Mouse (Mus musculus) megakaryocyte, embryonic 14.5 days (primary cell): ENCODE results near the gene Zmym4. TPM values are rescaled to one million over a fixed set of nuclear protein-coding genes. Genes with fewer than 3 reads are reported as not detected.
"Not testable (repeated sequence)": the region's sequence is repeated elsewhere in the genome, so short reads cannot be mapped to it uniquely, and the experiment has no call there.

Source experiments
- H3K27me3 ChIP-seq: replicated peaks from 2 replicates; pipeline ENCODE3; 2012; ENCODE audit warnings: inconsistent platforms
- H3K36me3 ChIP-seq: replicated peaks from 2 replicates; pipeline ENCODE3; 2012; ENCODE audit warnings: low read length, inconsistent platforms, mixed read lengths
- H3K4me1 ChIP-seq: 2 replicates; pipeline ENCODE4 v1.6.1; 2012; ENCODE audit warnings: inconsistent platforms
- H3K4me3 ChIP-seq: replicated peaks from 2 replicates; pipeline ENCODE3; 2012; ENCODE audit warnings: moderate library complexity, mild to moderate bottlenecking, inconsistent platforms
- H3K9me3 ChIP-seq: 2 replicates; pipeline ENCODE4 v1.6.1; 2012; ENCODE audit warnings: inconsistent platforms
- FLI1 ChIP-seq: IDR thresholded peaks from 2 replicates; pipeline ENCODE4 v1.6.1; 2012; ENCODE audit warnings: low read length, inconsistent platforms, mixed read lengths
- GATA1 ChIP-seq: IDR thresholded peaks from 3 replicates; pipeline ENCODE4 v1.6.1; 2012; ENCODE audit warnings: mixed read lengths, low read length, inconsistent platforms, borderline replicate concordance
- polyA plus RNA-seq: library from polyadenylated mRNA; stranded (reverse); fragments of >175 nt; gene quantifications from 2 replicates; pipeline ENCODE4 v1.2.3, GENCODE M21; 2012; ENCODE audit warnings: low replicate concordance; ENCODE audit not compliant: insufficient read depth

The Zmym4 gene
- 0.69 TPM in 1 of 2 replicates, not detected in the other for polyA plus RNA-seq

DNA sequence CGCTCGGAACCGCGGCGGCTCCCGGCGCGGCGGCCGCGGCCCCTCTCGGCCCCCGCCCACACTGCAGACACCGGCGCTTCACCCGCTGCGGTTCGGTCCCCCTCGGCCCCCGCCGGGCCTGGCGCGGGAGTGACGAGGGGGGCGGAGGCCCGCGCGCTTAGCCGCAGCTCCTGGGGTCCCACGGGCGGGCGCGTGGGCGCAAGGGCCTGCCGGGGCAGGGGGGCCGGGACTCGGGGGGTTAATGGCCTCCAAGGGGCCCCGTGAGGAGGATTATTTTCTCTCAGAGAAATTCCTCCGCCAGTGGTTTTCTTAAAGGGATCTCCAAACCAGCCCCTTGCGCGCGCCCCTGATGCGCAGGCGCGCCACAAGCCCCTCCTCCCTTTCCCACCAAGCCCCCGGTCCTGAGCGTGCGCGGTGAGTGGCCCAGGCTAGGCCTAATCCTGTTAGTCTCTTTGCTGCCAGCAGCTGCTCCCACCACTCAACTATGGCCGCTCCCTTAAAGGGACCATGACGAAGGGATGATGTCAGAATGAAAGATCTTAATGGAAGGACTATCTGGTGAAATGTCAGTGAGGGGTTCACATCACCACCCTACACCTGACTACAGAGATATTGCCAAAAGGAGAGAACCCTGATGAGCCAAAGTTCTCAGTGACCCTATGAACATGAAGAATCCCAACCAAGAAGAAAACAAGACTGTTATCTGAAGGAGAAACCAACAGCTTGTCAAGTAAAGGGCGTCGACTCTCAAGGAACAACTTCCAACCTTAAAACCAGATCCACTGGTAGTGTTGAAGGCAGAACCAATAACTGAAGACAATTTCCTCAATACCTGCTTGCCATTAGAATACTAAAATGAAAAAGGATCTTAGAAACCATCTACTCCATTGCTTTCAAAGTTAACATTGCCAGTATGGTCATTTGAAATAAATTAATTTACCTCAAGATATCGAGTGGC, at the start of gene Zmym4:
Gene Zmym4, minus strand, starts transcription at position 272 of the 958 bp plus-strand sequence.
- peaks cover 2% of the 10 kb centered on the region for H3K27me3 ChIP-seq
- H3K4me3 ChIP-seq = peak within 1 kb of the TSS; percentile 94
- peaks cover 4% of the 10 kb centered on the region for H3K36me3 ChIP-seq
- H3K4me1 ChIP-seq = peaks cover 18% of the 10 kb centered on the region
- no peak for TF ChIP-seq GATA1
- no peak for TF ChIP-seq FLI1
- H3K9me3 ChIP-seq = no peaks in the 10 kb centered on the region

DNA sequence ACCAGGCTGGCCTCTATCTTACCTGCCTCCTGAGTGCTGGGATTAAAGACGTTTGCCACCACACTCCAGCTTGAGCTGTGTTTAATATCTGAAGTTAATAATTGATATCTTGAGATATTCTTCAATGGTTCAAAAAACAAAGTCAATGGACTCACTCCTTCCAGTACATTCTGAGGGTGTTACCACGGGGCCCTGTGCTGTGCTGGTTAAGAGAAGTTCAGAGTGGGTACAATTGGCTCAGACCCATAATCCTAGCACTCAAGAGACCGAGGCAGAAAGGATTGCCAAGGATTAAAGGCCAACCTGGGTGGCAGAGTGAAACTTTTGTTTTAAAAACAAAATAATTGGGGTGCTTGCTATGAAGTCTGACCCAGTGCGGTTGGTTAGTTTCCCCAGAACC, 48.4 kb upstream of the Zmym4 start:
- no peak for TF ChIP-seq FLI1
- no peak for TF ChIP-seq GATA1

DNA sequence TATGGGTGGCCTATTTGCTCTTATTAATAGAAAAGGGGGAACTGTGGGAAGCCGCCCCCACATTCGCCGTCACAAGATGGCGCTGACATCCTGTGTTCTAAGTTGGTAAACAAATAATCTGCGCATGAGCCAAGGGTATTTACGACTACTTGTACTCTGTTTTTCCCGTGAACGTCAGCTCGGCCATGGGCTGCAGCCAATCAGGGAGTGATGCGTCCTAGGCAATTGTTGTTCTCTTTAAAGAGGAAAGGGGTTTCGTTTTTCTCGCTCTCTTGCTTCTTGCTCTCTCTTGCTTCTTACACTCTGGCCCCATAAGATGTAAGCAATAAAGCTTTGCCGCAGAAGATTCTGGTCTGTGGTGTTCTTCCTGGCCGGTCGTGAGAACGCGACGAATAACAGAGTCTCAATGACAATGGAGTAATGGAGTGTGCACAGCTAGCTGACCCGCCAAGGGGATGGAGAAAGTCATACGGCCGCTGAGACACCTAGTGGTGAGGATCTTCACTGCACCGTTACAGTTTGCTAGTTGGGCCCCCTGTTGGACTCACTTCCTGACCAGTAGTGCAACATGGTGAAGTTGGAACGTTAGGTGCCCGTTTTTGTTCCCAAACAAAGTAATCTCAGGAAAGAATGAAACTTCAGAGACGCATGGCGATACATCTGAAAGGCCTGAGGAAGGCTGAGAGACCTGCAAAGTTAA, 47.5 kb upstream of the Zmym4 start:
- H3K36me3 ChIP-seq, H3K9me3 ChIP-seq, H3K27me3 ChIP-seq, H3K4me3 ChIP-seq: not testable (repeated sequence)
- peaks cover 15% of the 10 kb centered on the region for H3K4me1 ChIP-seq

More for the DNA sequence above, 48.4 kb upstream of the Zmym4 start:
- Histone ChIP-seq H3K27me3 (no peaks in the 10 kb centered on the region), H3K9me3 (no peaks in the 10 kb centered on the region), H3K36me3 (no peaks in the 10 kb centered on the region), H3K4me3 (no peak overlapping the region), H3K4me1 (peaks cover 15% of the 10 kb centered on the region)

DNA sequence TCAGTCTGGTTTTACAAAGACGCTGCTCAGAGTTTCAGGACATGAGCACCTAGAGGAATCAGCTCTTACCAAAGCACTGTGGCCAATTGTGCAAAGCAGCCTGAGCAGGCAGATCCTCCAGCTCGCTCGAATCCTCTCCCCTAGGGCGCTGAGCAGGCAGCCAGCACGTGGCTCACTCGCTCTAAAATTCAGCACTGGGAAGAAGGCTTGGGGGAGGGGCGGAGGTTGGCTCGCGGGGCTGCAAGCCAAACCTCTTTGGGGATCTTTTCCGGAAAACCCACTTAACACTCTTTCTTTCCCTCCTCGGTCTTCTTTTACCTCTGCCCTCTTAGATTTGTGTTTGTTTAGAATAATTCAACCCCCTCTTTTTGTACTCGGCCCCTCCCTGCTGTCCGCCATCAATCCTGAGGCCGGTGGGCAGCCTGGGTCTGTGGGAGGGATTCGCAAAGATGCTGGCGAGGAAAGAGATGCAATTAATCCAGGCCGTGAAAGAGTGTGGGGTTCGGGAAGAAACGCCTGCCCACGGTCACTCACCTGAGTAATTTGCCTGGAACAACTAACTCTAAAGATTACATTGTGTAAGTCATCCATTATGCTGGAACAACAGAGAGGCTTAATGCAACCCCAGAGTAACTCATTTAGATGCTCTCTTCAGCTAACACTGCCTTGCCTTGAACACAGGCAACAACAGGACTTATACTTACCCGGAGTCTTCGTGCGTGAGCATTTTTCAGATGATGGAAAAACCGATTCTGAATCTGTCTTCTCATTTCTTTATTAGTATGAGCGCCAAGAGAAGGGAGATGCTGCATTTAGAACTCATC, 37.4 kb upstream of the Zmym4 start:
- Histone ChIP-seq H3K36me3 (no peaks in the 10 kb centered on the region), H3K9me3 (no peaks in the 10 kb centered on the region), H3K4me3 (peak overlapping the region; percentile 71), H3K4me1 (peaks cover 13% of the 10 kb centered on the region), H3K27me3 (peaks cover 14% of the 10 kb centered on the region)
- TF ChIP-seq FLI1 = no peak
- TF ChIP-seq GATA1 = no peak

DNA sequence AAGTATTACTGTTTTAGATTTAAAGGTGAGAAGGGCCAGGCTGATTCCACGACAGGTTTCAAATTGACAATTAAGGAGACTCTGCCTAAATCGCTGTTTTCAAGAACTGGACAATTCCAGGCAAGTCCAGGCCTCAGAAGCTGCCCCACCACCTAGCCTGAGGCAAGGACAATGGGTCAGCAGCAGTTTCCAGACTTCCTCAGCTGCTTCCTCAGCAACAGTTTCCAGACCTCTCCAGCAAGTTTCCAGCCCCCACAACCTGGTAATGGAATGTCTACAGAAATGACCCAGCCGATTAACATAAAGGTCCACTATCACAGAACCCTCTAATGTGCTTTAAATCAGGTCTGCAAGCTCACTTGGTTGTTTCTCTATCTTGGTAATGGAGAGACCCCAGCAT, 36.4 kb upstream of the Zmym4 start:
- TF ChIP-seq FLI1 = no peak
- no peak for TF ChIP-seq GATA1
- Histone ChIP-seq H3K27me3 (peaks cover 17% of the 10 kb centered on the region), H3K4me3 (no peak overlapping the region), H3K4me1 (peaks cover 15% of the 10 kb centered on the region), H3K36me3 (no peaks in the 10 kb centered on the region), H3K9me3 (no peaks in the 10 kb centered on the region)

DNA sequence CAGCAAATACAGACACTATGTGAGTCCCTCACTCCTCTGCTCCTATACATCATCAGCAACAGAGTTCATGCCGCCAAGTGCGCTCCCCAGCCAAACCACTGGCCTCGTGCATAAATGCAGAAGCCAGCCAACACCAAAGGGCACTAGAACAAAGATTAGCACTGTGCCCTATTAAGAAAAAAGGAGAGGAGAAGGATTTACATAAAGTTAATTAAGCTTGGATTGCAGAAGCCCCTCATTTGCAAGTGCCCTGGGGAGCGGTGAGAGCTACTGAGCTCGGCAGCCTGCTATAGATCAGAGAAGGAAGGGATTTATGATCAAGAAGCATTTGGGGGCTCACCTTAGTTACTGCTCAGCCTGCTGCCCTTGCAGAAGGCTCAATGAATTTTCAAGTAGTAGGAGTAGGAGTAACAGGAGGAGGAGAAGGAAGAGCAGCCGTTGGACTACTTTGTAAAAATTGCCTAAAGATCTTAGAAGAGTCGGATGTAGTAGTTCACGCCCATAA, 32.7 kb upstream of the Zmym4 start:
- H3K36me3 ChIP-seq = no peaks in the 10 kb centered on the region
- H3K27me3 ChIP-seq = peaks cover 21% of the 10 kb centered on the region
- peaks cover 24% of the 10 kb centered on the region for H3K4me1 ChIP-seq
- TF ChIP-seq FLI1 (no peak), GATA1 (no peak)
- no peaks in the 10 kb centered on the region for H3K9me3 ChIP-seq
- no peak overlapping the region for H3K4me3 ChIP-seq

DNA sequence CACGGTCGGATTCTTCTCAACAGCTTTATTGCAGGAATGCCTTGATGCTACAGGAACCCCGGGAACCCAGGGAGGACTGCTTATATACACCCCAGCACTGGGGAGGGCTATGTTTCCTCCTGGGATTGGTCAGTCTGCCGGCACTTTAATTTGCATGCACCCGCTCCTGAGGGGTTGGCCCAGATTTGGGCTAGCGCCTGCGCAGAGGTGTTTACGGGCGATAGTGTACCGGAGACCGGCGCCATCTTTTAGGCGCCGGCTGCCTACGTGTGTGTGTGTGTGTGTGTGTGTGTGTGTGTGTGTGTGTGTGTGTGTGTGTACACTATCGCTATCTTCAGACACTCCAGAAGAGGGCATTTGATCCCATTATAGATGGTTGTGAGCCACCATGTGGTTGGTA, 31.4 kb upstream of the Zmym4 start:
- not testable (repeated sequence) for H3K36me3 ChIP-seq, H3K4me3 ChIP-seq, H3K9me3 ChIP-seq
- peaks cover 14% of the 10 kb centered on the region for H3K27me3 ChIP-seq
- H3K4me1 ChIP-seq = peaks cover 15% of the 10 kb centered on the region

DNA sequence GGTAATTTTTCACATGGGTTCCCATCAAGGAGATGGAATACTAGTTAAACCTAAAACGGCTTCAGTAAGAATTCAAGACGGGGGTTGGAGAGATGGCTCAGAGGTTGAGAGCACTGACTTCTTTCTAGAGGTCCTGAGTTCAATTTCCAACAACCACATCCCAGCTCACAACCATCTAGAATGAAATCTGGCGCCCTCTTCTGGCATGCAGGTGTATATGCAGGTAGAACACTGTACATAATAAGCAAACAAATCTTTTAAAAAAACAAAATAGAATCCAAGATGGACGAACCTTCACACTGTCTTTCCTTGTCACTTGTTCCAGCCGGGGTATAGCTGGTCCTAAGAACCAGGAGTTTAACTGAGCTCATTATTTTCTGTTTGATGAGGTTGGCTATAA, 24.4 kb upstream of the Zmym4 start:
- TF ChIP-seq GATA1 (no peak), FLI1 (no peak)
- H3K36me3 ChIP-seq = no peaks in the 10 kb centered on the region

DNA sequence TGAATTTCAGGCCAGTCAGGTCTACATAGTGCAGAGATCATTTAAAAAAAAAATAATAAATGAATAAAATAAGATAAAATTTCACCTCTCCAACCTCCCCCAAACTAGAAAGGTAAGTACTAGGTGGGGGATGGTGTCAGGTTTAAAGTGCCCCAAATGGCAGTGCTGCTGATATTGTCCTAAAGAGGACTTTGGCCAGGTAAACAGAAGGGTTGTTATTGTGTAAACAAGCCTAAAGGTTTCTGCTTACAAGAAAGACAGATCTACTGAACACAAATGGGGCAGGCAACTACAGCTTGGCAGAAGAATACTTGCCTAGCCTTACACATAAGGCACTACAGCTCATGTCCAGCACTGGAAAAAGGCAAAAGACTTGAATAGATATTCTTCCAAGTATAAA, 22.6 kb upstream of the Zmym4 start:
- peaks cover 2% of the 10 kb centered on the region for H3K27me3 ChIP-seq
- no peaks in the 10 kb centered on the region for H3K9me3 ChIP-seq
- H3K4me3 ChIP-seq = no peak overlapping the region
- no peaks in the 10 kb centered on the region for H3K4me1 ChIP-seq
- no peak for TF ChIP-seq GATA1
- TF ChIP-seq FLI1 = no peak
- no peaks in the 10 kb centered on the region for H3K36me3 ChIP-seq

More for the DNA sequence above, 24.4 kb upstream of the Zmym4 start:
- Histone ChIP-seq H3K4me1 (peaks cover 4% of the 10 kb centered on the region; the same call in 1 of the 2 replicates), H3K4me3 (no peak overlapping the region), H3K9me3 (no peaks in the 10 kb centered on the region), H3K27me3 (peaks cover 2% of the 10 kb centered on the region)
